Mouse (Mus musculus): Measurements from ENCODE around the gene Rab22a. TPM values are rescaled to one million over a fixed set of nuclear protein-coding genes. Genes with fewer than 3 reads are reported as not detected.

The Rab22a gene
- polyA plus RNA-seq (2015; fragmentation: Nextera tagmentation; extraction: Ambion mirVana): 13.1 and 14.0 TPM in 2 replicates

GRCm38 (mm10) chr2:173659057-173659925 lies at the start of gene Rab22a:
Gene Rab22a, plus strand, starts transcription at chr2:173659760.
- Histone ChIP-seq H3K27ac (ENCODE audit: low read depth) (peak within 1 kb of the TSS; percentile 82), H3K4me2 (ENCODE audit: low read depth, low read length) (peak within 1 kb of the TSS; percentile 97), H3K9ac (replicated peaks) (peak within 1 kb of the TSS; percentile 98), H3K27me3 (ENCODE audit: insufficient read depth, low read length) (no peaks in the 10 kb centered on the region), H3K36me3 (replicated peaks; ENCODE audit: insufficient read depth, low read length) (peaks cover 17% of the 10 kb centered on the region), H3K4me3 (ENCODE audit: low read depth, low read length) (peak within 1 kb of the TSS; percentile 99), H3K4me1 (ENCODE audit: insufficient read depth) (peaks cover 33% of the 10 kb centered on the region), H3K9me3 (ENCODE audit: low read length) (no peaks in the 10 kb centered on the region)
- 1% methylated on average over 40 of the region's 55 CpGs for WGBS (ENCODE audit: insufficient replicate concordance)
- ATAC-seq: peak; percentile 97
- TF ChIP-seq CTCF (IDR thresholded peaks at IDR 0.05; ENCODE audit: low read depth) (no peak), EP300 (IDR thresholded peaks at IDR 0.05; ENCODE audit: low read depth) (no peak)
- peak; percentile 99 for DNase-seq

GRCm38 (mm10) chr2:173615378-173616081 lies 44.0 kb upstream of the Rab22a start:
- no peak for DNase-seq
- Histone ChIP-seq H3K4me2 (ENCODE audit: low read depth, low read length) (no peak overlapping the region), H3K4me3 (ENCODE audit: low read depth, low read length) (no peak overlapping the region), H3K9me3 (ENCODE audit: low read length) (no peaks in the 10 kb centered on the region), H3K9ac (replicated peaks) (no peak overlapping the region), H3K27ac (ENCODE audit: low read depth) (no peak overlapping the region), H3K27me3 (ENCODE audit: insufficient read depth, low read length) (no peaks in the 10 kb centered on the region), H3K36me3 (replicated peaks; ENCODE audit: insufficient read depth, low read length) (no peaks in the 10 kb centered on the region), H3K4me1 (ENCODE audit: insufficient read depth) (no peaks in the 10 kb centered on the region)
- ATAC-seq: no peak
- 82% methylated on average over 11 of the region's 11 CpGs for WGBS (ENCODE audit: insufficient replicate concordance)
- TF ChIP-seq CTCF (IDR thresholded peaks at IDR 0.05; ENCODE audit: low read depth) (no peak), EP300 (IDR thresholded peaks at IDR 0.05; ENCODE audit: low read depth) (no peak)

DNA sequence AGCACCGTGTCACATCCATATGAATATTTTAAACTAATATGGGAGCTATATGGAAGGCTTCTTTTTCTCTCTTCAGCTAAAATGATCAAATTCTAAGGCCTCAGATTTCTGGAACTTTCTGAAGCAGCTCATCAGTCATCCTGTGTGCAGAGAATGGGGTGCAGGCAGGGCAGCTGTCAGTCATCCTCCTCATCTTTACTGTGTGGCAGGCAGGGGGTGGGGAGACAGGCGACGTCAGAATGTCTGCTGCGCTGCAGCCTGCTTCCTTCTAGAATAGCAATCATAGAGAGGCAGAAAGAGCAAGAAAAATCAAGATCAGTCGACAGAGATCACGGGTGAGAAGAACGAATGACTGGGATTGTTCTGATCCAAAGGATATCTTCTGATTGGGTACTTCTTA lies 43.4 kb upstream of the Rab22a start:
- ATAC-seq: no peak

DNA sequence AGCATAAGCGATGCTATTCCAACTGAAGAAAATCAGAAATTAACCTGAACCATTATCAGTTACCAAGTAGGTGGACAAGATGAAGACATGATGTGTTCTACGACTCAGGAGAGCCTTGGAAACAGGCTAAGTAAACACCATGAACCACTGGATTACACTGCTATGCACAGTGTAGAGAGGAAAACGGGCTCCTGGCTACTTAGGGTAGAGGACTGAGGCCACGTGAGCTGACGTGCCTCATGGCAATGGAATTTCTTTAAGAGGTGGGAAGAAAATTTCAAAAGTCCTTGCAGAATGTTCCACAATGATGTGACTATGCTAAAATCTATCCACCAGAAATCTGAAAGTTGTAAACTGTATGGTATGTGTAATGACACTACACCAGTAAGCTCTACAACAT lies 40.4 kb upstream of the Rab22a start:
- DNase-seq: no peak
- Histone ChIP-seq H3K27ac (ENCODE audit: low read depth) (no peak overlapping the region), H3K4me2 (ENCODE audit: low read depth, low read length) (no peak overlapping the region), H3K27me3 (ENCODE audit: insufficient read depth, low read length) (no peaks in the 10 kb centered on the region), H3K4me3 (ENCODE audit: low read depth, low read length) (no peak overlapping the region), H3K36me3 (replicated peaks; ENCODE audit: insufficient read depth, low read length) (no peaks in the 10 kb centered on the region), H3K9me3 (ENCODE audit: low read length) (no peaks in the 10 kb centered on the region), H3K9ac (replicated peaks) (no peak overlapping the region), H3K4me1 (ENCODE audit: insufficient read depth) (no peaks in the 10 kb centered on the region)
- no peak for ATAC-seq
- TF ChIP-seq CTCF (IDR thresholded peaks at IDR 0.05; ENCODE audit: low read depth): no peak
- no peak for TF ChIP-seq EP300 (IDR thresholded peaks at IDR 0.05; ENCODE audit: low read depth)
- WGBS (ENCODE audit: insufficient replicate concordance): 85% methylated on average over 5 of the region's 5 CpGs

More for the DNA sequence above, 43.4 kb upstream of the Rab22a start:
- DNase-seq: no peak
- H3K4me1 ChIP-seq (ENCODE audit: insufficient read depth): no peaks in the 10 kb centered on the region
- H3K9me3 ChIP-seq (ENCODE audit: low read length): no peaks in the 10 kb centered on the region
- H3K27me3 ChIP-seq (ENCODE audit: insufficient read depth, low read length): no peaks in the 10 kb centered on the region
- no peak overlapping the region for H3K4me3 ChIP-seq (ENCODE audit: low read depth, low read length)
- no peak overlapping the region for H3K4me2 ChIP-seq (ENCODE audit: low read depth, low read length)
- H3K36me3 ChIP-seq (replicated peaks; ENCODE audit: insufficient read depth, low read length): no peaks in the 10 kb centered on the region
- no peak overlapping the region for H3K27ac ChIP-seq (ENCODE audit: low read depth)
- TF ChIP-seq EP300 (IDR thresholded peaks at IDR 0.05; ENCODE audit: low read depth) (no peak), CTCF (IDR thresholded peaks at IDR 0.05; ENCODE audit: low read depth) (no peak)
- WGBS (ENCODE audit: insufficient replicate concordance): 82% methylated on average over 7 of the region's 7 CpGs
- no peak overlapping the region for H3K9ac ChIP-seq (replicated peaks)

DNA sequence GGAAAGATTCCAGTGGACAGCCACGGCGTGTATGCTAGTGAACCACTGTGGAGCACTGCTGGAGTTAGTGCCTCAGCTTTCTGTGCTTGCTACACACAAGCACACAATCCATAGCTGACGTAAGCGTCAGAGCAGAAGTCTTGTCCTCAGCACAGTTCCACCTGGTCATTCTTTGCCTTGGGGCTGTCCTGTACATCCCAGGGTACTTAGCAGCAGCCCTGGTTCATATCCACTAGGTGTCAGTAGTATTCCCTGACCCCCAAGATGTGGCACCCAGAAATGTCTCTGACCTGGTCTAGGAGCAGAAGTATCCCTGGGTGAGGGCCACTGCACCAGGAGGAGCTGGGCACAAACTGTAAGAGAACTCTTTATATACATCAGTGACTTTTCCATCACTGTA lies 38.9 kb upstream of the Rab22a start:
- 87% methylated on average over 4 of the region's 4 CpGs for WGBS (ENCODE audit: insufficient replicate concordance)
- Histone ChIP-seq H3K4me1 (ENCODE audit: insufficient read depth) (no peaks in the 10 kb centered on the region), H3K4me2 (ENCODE audit: low read depth, low read length) (no peak overlapping the region), H3K9me3 (ENCODE audit: low read length) (no peaks in the 10 kb centered on the region), H3K36me3 (replicated peaks; ENCODE audit: insufficient read depth, low read length) (no peaks in the 10 kb centered on the region), H3K27me3 (ENCODE audit: insufficient read depth, low read length) (no peaks in the 10 kb centered on the region), H3K4me3 (ENCODE audit: low read depth, low read length) (no peak overlapping the region), H3K9ac (replicated peaks) (no peak overlapping the region), H3K27ac (ENCODE audit: low read depth) (no peak overlapping the region)
- ATAC-seq (no peak), DNase-seq (no peak)
- TF ChIP-seq CTCF (IDR thresholded peaks at IDR 0.05; ENCODE audit: low read depth) (peak; percentile 54), EP300 (IDR thresholded peaks at IDR 0.05; ENCODE audit: low read depth) (no peak)

DNA sequence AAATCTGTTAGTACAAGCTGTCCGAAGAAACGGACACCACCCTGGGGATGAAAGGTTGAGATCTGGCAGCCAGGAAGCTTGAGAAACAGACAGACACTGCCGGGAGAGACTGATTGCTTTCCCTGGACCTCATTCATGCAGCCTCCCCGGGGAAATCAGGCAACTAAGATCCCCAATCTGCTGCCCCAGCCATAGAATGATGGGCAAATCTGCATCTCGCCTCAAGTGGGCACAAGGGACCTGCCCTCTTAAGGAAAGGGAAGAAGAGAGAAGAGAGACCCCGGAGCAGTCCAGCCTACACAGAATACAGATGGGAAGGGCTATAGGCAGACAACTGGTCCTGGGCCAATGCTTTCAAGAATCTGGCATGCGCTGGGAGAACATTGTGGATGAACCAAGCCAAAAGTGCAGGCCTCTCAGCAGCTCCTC lies 37.4 kb upstream of the Rab22a start:
- H3K9me3 ChIP-seq (ENCODE audit: low read length): no peaks in the 10 kb centered on the region
- no peaks in the 10 kb centered on the region for H3K36me3 ChIP-seq (replicated peaks; ENCODE audit: insufficient read depth, low read length)
- no peaks in the 10 kb centered on the region for H3K27me3 ChIP-seq (ENCODE audit: insufficient read depth, low read length)
- no peaks in the 10 kb centered on the region for H3K4me1 ChIP-seq (ENCODE audit: insufficient read depth)
- no peak for DNase-seq
- no peak overlapping the region for H3K4me2 ChIP-seq (ENCODE audit: low read depth, low read length)
- no peak for TF ChIP-seq EP300 (IDR thresholded peaks at IDR 0.05; ENCODE audit: low read depth)
- TF ChIP-seq CTCF (IDR thresholded peaks at IDR 0.05; ENCODE audit: low read depth): no peak
- no peak overlapping the region for H3K4me3 ChIP-seq (ENCODE audit: low read depth, low read length)
- 68% methylated on average over 7 of the region's 7 CpGs for WGBS (ENCODE audit: insufficient replicate concordance)
- H3K9ac ChIP-seq (replicated peaks): no peak overlapping the region
- ATAC-seq: no peak
- no peak overlapping the region for H3K27ac ChIP-seq (ENCODE audit: low read depth)

Data from liver, postnatal 0 days (tissue).